Mouse (Mus musculus): Measurements from ENCODE around the gene Lingo1. TPM values are rescaled to one million over a fixed set of nuclear protein-coding genes. Genes with fewer than 3 reads are reported as not detected.

Lingo1 gene
- polyA plus RNA-seq, 1 experiment: 4.4 TPM

- WGBS: 83% methylated on average over 5 of the region's 5 CpGs
- TF ChIP-seq CTCF (IDR thresholded peaks at IDR 0.05; ENCODE audit: insufficient read depth, low read length): no peak
- TF ChIP-seq POLR2A (IDR thresholded peaks at IDR 0.05; ENCODE audit: borderline replicate concordance, extremely low read depth, low read depth, low read length): no peak
- DNase-seq: no peak
- H3K4me1 ChIP-seq (ENCODE audit: control insufficient read depth, insufficient read depth, low read length): no peaks in the 10 kb centered on the region
- no peak overlapping the region for H3K4me3 ChIP-seq (replicated peaks; ENCODE audit: extremely low read depth, low read depth, low read length)
These were observed 41.1 kb downstream of the Lingo1 start for GRCm38 (mm10) chr9:56755119-56755518.

- TF ChIP-seq CTCF (IDR thresholded peaks at IDR 0.05; ENCODE audit: insufficient read depth, low read length): no peak
- no peak for TF ChIP-seq POLR2A (IDR thresholded peaks at IDR 0.05; ENCODE audit: borderline replicate concordance, extremely low read depth, low read depth, low read length)
- no peaks in the 10 kb centered on the region for H3K4me1 ChIP-seq (ENCODE audit: control insufficient read depth, insufficient read depth, low read length)
- WGBS: 78% methylated on average over 6 of the region's 6 CpGs
- no peak for DNase-seq
- H3K4me3 ChIP-seq (replicated peaks; ENCODE audit: extremely low read depth, low read depth, low read length): no peak overlapping the region
These were observed 42.9 kb downstream of the Lingo1 start for GRCm38 (mm10) chr9:56753386-56753785.

GRCm38 (mm10) chr9:56748056-56748455, 48.2 kb downstream of the Lingo1 start:
- no peak for DNase-seq
- Histone ChIP-seq H3K4me3 (replicated peaks; ENCODE audit: extremely low read depth, low read depth, low read length) (no peak overlapping the region), H3K4me1 (ENCODE audit: control insufficient read depth, insufficient read depth, low read length) (no peaks in the 10 kb centered on the region)
- no peak for TF ChIP-seq CTCF (IDR thresholded peaks at IDR 0.05; ENCODE audit: insufficient read depth, low read length)
- WGBS: 74% methylated on average over 5 of the region's 5 CpGs

- 73% methylated on average over 4 of the region's 4 CpGs for WGBS
- TF ChIP-seq CTCF (IDR thresholded peaks at IDR 0.05; ENCODE audit: insufficient read depth, low read length) (no peak), POLR2A (IDR thresholded peaks at IDR 0.05; ENCODE audit: borderline replicate concordance, extremely low read depth, low read depth, low read length) (no peak)
- no peak overlapping the region for H3K4me3 ChIP-seq (replicated peaks; ENCODE audit: extremely low read depth, low read depth, low read length)
- no peaks in the 10 kb centered on the region for H3K4me1 ChIP-seq (ENCODE audit: control insufficient read depth, insufficient read depth, low read length)
- no peak for DNase-seq
These were observed 49.4 kb downstream of the Lingo1 start for GRCm38 (mm10) chr9:56746926-56747294.

DNA sequence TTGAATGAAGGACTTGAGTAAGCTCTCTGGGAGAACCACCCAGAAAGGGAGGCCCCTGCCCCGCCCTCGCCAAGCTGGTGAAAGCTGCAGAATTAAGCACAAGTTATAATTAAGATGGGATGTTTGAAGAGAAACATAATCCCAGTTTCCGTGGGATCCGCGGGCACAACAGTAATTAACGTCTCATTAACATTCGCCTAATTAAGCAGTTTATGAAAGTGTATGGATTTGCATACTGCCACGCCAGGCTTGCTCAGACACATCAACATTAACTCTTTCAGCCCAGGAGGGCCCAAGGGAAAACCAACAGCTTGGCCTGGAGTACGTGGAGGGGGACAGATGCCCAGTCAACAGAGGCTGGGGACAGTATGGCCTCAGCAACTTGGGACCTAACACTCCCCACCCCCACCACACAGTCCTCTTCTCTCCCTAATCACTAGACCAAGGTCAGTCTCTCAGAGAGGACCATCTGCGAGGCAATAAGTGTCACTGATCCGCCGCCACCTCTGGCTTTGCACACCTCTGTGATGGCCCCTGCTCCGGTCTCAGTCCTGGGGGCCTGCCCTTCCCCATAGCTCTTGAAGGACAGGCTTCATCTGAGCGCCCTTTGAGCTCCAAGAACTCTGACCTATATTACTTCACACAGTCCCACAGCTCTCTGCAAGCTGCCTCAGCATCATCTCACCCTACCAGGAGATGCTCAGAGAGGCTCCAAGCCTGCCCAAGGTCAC, 49.9 kb downstream of the Lingo1 start:
- WGBS: 77% methylated on average over 14 of the region's 14 CpGs
- no peak for DNase-seq
- no peak for TF ChIP-seq POLR2A (IDR thresholded peaks at IDR 0.05; ENCODE audit: borderline replicate concordance, extremely low read depth, low read depth, low read length)
- no peak for TF ChIP-seq CTCF (IDR thresholded peaks at IDR 0.05; ENCODE audit: insufficient read depth, low read length)
- Histone ChIP-seq H3K4me3 (replicated peaks; ENCODE audit: extremely low read depth, low read depth, low read length) (no peak overlapping the region), H3K4me1 (ENCODE audit: control insufficient read depth, insufficient read depth, low read length) (no peaks in the 10 kb centered on the region)

DNA sequence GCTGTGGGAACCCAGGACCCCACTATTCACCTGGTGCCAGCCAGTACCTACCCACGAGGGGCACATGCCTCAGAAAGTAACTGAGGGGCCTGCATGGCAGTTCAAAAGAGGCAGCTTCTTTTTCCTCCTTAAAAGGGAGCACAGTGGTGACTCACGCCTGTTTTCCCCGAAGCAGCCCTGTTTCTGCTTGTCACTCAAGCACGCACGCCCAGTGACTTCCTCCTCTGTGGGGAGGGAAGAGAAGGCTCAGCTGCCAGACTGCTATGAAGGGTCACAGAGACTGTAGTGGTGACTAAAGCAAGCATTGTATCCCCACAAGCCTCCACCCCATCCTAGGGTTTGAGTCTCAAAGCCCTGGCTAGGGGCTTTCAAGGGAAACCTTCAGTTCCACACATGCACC, 51.9 kb downstream of the Lingo1 start:
- no peak overlapping the region for H3K4me3 ChIP-seq (replicated peaks; ENCODE audit: extremely low read depth, low read depth, low read length)
- WGBS: 16% methylated on average over 5 of the region's 5 CpGs
- no peak for DNase-seq
- H3K4me1 ChIP-seq (ENCODE audit: control insufficient read depth, insufficient read depth, low read length): no peaks in the 10 kb centered on the region
- no peak for TF ChIP-seq POLR2A (IDR thresholded peaks at IDR 0.05; ENCODE audit: borderline replicate concordance, extremely low read depth, low read depth, low read length)
- no peak for TF ChIP-seq CTCF (IDR thresholded peaks at IDR 0.05; ENCODE audit: insufficient read depth, low read length)

DNA sequence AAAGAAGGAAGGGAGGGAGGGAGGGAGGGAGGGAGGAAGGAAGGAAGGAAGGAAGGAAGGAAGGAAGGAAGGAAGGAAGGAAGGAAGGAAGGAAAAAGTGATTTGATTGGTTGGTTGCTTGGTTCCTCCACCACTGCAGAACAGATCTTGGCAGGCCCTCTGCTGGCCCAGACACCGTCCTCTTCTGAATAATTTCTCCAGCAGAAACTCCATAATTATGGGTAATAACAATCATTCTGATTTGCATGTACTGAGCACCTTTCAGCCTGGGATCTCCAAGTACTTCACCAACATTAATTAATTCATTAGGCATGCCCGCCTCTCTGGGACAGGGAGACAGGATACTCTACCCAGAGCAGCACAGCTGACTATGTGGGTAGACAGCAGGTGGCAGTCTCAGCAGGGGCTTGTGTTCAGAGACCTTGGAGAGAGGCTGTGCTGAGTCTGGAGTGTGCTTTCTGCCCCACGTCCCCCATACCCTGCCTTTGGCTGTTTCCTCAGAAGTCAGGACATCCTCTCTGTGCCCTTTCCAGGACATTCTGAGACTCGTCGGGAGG, 57.0 kb downstream of the Lingo1 start:
- Histone ChIP-seq H3K4me3 (replicated peaks; ENCODE audit: extremely low read depth, low read depth, low read length) (no peak overlapping the region), H3K4me1 (ENCODE audit: control insufficient read depth, insufficient read depth, low read length) (no peaks in the 10 kb centered on the region)
- no peak for TF ChIP-seq POLR2A (IDR thresholded peaks at IDR 0.05; ENCODE audit: borderline replicate concordance, extremely low read depth, low read depth, low read length)
- no peak for TF ChIP-seq CTCF (IDR thresholded peaks at IDR 0.05; ENCODE audit: insufficient read depth, low read length)
- DNase-seq: no peak
- 65% methylated on average over 5 of the region's 5 CpGs for WGBS

GRCm38 (mm10) chr9:56738261-56739171, 57.8 kb downstream of the Lingo1 start:
- peak; percentile 54 for DNase-seq
- 41% methylated on average over 9 of the region's 9 CpGs for WGBS
- no peak for TF ChIP-seq POLR2A (IDR thresholded peaks at IDR 0.05; ENCODE audit: borderline replicate concordance, extremely low read depth, low read depth, low read length)
- TF ChIP-seq CTCF (IDR thresholded peaks at IDR 0.05; ENCODE audit: insufficient read depth, low read length): no peak

DNA sequence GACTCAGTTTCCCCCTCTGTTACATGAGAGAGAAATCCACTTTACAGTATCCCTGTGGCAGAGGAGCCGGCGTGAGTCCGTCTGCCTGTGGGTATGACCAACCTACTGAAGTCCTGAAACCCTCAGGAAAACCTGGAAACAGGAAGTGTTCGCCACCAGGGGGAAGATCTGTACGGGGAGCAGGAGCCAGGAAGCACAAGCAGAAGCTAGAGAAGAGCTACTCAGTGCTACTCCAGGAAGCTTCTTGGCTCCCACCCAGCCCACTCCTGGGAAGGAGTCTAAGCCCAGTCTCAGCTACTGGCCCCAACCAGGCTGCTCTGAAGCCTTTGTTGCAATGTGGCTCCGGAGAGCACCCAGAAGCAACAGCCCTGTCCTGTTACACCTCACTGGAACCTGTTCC, 61.9 kb downstream of the Lingo1 start:
- DNase-seq: no peak
- Histone ChIP-seq H3K4me1 (ENCODE audit: control insufficient read depth, insufficient read depth, low read length) (no peaks in the 10 kb centered on the region), H3K4me3 (replicated peaks; ENCODE audit: extremely low read depth, low read depth, low read length) (no peak overlapping the region)
- TF ChIP-seq CTCF (IDR thresholded peaks at IDR 0.05; ENCODE audit: insufficient read depth, low read length) (0 out of 2 replicates have a peak, but pooled peaks have one; percentile 1), POLR2A (IDR thresholded peaks at IDR 0.05; ENCODE audit: borderline replicate concordance, extremely low read depth, low read depth, low read length) (no peak)
- 38% methylated on average over 6 of the region's 6 CpGs for WGBS

More at GRCm38 (mm10) chr9:56738261-56739171, 57.8 kb downstream of the Lingo1 start:
- Histone ChIP-seq H3K4me3 (replicated peaks; ENCODE audit: extremely low read depth, low read depth, low read length) (no peak overlapping the region), H3K4me1 (ENCODE audit: control insufficient read depth, insufficient read depth, low read length) (no peaks in the 10 kb centered on the region)

Data from lung, adult 2 months (tissue).